Mouse (Mus musculus): Measurements from ENCODE around the gene Itgb4.

DNA sequence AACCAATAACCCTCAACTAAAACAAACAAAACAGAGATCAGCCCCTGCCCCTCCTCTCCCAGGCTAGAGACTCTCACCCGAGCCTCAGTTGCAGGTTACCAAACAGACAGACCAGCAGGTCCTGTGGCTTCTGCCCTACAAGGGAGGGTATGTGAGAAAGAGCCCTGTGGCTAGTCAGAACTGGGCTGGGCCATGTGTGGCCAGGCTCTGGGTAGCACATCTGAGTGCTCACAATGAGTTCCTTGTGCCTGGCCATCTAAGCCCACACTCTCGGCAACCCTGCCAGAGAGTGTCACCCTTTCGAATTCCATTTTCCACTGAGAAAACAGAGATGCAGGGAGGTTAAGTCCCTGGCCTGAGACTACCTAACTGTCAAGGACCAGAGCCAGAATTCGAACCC, 17.6 kb downstream of the Itgb4 start:
- no peak for TF ChIP-seq EP300 (IDR thresholded peaks at IDR 0.05; ENCODE audit: low read depth in 1 of 2, low read length in 2 of 2)
- no peak for TF ChIP-seq GABPA (IDR thresholded peaks at IDR 0.05; ENCODE audit: low read depth, low read length)
- TF ChIP-seq POLR2A (IDR thresholded peaks at IDR 0.05; ENCODE audit: control insufficient read depth in 1 of 2, insufficient read depth in 1 of 2, low read depth in 1 of 2, low read length in 2 of 2, poor library complexity in 1 of 2): no peak
- TF ChIP-seq MAX (IDR thresholded peaks at IDR 0.05; ENCODE audit: low read length): no peak
- TF ChIP-seq CTCF (IDR thresholded peaks at IDR 0.05 in 2 of 3, conservative IDR thresholded peaks at IDR 0.05 in 1 of 3; ENCODE audit: control insufficient read depth in 1 of 3, insufficient read depth in 1 of 3, low read depth in 2 of 3, low read length in 3 of 3, poor library complexity in 1 of 3, severe bottlenecking in 1 of 3): no peak

All from MEL (cell line).